Mouse (Mus musculus) brain, embryonic 18.5 days (tissue): ENCODE results near the gene Ttll11.

Experiments
- DNase-seq: peaks from one replicate; pipeline ENCODE4 v3.0.0-alpha.2; 2012; ENCODE audit warnings: low read depth, low spot score

The Ttll11 gene

DNA sequence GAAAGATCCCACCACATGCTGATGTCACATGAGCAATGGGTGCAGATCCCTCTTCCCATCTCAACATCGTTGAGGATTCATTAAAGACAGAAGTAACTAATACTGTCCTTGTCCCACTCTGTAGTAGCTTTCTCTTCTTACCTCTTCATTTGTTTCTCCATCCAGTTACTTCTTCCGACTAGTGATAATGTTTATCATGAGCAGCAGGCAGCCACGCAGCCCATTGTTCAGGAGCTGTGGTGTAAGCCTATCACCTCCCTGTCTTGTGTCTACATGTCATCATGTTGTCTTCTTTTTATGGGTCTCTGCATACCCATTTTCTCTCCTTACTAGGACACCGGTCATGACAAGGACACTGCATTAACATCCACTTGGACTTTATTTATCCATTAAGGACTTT is 150.6 kb downstream of the Ttll11 start:
- DNase-seq, result no peak

DNA sequence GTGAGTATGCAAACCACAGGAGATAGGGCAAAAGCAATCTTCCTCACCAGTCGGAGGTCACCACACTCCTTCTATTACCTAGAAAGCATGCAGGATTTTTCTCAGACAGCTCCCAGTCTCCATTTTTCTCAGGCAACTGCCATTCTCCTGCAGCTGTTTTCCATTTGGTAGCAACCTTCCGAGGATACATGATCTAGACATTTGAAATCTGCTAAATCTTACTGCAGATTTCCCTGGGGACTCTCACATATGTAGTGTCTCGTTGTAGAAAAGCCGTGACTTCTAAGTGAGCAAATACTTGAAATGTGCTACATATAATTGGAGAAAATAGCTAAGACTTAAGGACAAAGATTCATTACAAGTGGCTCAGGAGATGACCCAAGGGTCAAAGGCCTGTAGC is 151.8 kb downstream of the Ttll11 start:
- DNase-seq, result no peak

GRCm38 (mm10) chr2:35825157-35825556 is 154.6 kb downstream of the Ttll11 start:
- no peak for DNase-seq

DNA sequence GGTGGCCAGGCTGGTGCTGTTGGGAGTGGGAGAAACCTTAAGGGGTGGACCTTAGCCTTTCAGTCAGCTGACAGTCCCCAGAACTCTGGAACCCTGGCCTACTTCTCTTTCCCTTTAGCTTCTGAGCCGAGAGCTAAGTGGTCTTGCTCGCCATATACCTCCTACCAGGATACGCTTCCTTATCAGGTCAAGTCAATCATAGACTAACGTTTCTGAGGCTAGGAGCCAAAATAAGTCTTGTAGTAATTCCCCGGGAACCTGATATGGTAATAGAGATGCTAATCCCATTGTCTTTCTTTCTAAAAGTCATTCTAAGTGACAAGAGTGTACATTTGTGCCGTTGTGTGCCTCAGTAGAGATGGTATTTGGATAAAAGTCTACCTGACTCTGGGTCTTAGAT is 156.1 kb downstream of the Ttll11 start:
- DNase-seq, result no peak

GRCm38 (mm10) chr2:35818883-35819282 is 160.8 kb downstream of the Ttll11 start:
- no peak for DNase-seq

- no peak for DNase-seq
These were observed 163.6 kb downstream of the Ttll11 start for GRCm38 (mm10) chr2:35816056-35816661.

- DNase-seq, result no peak
These were observed 167.2 kb downstream of the Ttll11 start for GRCm38 (mm10) chr2:35812561-35812933.

DNA sequence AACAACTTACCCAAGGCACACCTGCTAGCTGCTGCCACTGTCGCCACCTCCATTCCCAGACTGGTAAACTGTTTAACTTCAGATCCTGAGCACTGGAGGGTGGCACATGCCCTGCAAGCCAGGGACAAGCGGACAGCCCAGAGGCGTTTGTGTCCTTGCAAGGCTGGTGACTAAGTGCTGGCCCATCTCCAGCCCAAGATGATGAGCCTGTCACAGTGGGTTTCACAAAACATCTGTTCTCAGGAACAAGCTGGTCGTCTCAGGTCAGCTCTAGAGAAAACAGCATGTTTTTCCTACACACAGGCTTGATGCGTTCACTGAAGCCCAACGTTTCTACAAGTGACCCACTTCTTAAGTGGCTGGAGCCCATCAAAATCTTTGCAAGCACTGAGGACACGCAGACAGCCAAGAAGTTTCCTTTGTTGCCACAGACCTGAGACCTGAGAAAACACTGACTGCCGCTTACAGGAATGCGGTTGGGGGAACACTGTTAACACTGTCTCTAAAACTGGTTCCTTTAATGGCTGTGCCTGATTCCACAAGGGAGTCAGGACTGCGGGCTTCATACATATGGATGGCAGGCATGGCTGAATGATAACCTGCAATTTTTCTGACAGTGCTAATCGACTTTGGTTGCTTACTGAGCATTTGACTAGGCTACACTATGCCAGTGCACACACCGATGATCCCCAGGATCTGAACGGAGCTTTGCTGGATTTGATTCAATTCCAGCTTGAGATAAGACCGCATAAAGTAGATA is 167.7 kb downstream of the Ttll11 start:
- no peak for DNase-seq

DNA sequence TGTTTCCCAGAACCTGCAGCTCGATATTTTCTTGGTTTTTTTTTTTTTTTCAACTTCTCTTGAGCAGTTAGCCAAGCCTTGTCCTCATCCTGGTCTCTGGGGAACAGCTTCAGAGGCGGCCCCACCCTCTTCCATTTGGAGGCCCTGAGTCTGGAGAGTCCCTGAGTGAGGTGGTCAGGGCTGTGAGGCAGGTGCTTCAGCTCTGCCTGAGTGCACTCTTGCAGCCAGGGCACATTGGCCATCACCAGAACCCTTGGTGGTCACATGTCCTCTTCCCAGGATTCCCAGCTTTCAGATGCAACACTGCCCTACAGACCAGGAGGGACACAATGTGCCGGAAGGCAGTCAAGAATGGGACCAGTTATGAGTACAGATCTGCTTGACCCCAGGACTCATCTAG is 169.7 kb downstream of the Ttll11 start:
- no peak for DNase-seq

GRCm38 (mm10) chr2:35809141-35809540 is 170.6 kb downstream of the Ttll11 start:
- DNase-seq, result no peak

DNA sequence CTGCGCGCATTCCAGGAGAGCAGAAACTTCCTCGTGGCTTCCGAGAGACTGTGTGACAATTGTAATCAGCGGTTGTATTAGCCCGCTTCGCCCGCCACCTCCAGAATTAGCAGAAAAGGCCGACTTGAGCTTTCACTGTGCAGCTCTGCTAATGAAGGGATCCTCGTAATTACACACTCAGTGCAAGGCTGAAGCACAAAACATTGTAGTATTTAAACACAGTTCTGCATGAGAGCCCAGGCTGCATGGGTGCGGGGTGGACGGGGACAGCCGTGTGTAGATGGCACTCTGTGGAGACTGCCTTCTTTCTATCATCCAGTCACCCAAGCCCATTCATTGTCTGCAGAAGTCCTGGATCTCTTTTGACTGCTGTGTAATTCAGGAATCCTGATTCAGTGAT is 173.8 kb downstream of the Ttll11 start:
- no peak for DNase-seq

- no peak for DNase-seq
These were observed 176.6 kb downstream of the Ttll11 start for GRCm38 (mm10) chr2:35803095-35803494.

DNA sequence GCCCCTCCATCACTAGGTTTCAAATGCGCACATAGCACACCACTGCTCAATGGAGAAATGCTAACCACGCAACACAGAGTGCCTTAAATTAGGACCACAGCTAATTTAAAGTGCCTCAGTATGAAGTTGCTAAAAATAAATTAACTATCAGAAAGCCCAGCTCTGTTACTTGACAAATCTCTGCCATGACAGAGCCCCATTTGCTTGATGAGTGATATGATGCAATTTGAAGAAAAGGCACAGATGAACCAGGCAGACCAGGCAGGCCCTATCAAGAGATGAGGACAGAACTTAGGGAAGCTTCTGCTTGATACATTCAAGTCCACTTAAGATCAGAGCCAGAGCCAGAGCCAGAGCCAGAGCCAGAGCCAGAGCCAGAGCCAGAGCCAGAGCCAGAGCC is 178.0 kb downstream of the Ttll11 start:
- no peak for DNase-seq

GRCm38 (mm10) chr2:35799073-35799472 is 180.6 kb downstream of the Ttll11 start:
- no peak for DNase-seq

DNA sequence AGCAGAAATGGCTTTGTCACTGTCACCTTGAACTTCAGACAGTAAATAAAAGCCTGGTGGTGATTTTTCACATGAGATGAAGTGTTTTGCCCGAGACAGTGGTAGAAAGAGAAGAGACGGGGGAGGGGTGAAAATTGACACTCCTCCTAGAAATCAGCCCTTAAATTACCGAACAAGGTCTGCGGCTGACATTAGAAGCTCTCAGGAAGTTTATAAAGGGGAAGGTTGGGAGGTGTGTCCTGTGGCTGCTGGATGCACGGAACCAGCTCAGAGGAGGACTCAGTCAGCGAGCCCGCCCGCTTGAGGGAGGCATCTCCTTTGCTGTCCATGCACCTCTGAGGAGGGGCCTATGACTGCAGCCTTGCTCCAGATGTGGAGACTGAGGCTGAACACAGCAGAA is 181.7 kb downstream of the Ttll11 start:
- no peak for DNase-seq

DNA sequence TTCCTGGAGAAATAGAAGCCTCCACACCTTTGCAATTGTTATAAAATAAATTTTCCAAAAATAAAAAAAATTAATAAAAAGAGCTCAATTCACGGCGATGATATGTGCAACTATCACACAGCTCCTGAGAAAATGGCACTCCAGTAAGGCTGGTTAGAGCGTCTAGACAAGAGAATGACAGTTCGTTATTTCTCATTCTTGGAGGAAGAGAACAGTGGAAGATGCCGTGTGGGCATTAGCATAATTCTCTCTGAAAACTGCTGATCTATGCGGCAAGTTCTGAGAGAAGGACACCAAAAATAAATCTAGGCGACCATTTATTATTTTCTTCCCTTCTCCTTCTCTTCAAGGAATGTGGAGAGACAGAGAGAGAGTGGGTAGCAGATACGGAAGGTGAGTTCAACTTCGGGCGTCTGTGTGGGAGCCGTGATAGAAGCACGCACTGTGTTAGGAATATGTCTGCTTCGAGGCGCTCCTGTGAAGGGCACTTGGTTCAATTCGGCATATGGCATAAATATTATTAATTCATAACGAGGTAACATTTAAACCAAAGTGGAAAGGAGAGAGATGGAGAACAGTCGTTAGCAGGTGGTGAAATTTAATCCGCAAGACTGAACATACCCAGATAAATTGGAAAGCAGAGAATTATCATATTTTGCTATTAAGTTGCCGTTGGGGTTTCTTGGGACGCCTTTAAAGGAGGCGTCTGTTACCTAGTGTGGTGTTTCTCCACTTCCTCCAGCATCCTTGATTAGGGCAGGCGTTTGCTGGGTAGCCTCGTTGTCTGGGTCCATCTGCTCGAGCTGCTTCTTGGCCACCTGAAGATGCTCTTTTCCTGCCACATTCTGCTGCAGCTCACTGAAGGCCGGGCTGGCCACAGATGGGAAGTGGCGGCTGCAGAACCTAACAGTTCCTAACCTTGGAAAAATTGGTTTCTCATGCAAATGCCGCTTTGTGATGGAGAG is 190.1 kb downstream of the Ttll11 start:
- no peak for DNase-seq

DNA sequence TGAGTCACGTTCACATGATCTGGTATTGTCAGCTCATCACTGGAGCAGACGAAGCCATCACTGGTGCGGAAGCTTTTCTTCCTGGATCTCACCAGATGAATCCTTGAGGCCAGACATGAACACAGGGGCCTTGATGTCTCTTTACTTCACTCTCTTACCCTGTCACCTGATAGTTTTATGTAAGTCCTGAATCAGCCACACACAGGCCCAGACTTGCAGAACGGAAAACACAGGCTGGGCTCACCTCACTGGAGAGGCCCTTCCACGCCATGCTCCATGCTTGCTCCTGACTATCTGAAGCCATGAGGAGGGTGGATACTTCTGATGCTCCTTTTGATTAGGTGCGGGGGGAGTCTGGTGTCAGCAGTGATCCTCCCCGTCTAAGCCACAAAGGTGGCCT is 193.8 kb downstream of the Ttll11 start:
- DNase-seq, result no peak

- DNase-seq, result no peak
These were observed 196.3 kb downstream of the Ttll11 start for GRCm38 (mm10) chr2:35783368-35783767.

DNA sequence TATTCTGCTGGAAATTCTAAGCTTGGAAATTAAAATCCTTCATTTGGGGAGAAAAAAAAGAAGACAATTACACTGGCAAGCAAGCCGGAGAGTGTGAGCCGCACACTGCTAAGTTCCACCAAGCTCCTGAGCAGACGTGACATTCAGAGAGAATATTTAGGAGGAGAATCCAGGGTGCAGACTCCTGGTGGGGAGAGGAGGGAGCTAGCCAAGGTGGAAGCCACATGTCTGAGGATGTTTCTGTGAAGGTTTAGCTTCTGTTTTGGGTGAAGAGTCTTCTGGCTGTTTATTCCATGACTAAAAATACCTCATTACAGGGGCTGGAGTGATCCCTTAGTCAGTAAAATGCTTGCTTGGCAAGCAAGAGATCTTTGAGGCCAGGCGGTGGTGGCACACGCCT is 200.4 kb downstream of the Ttll11 start:
- DNase-seq, result no peak

GRCm38 (mm10) chr2:35776935-35777334 is 202.8 kb downstream of the Ttll11 start:
- DNase-seq, result no peak

GRCm38 (mm10) chr2:35775651-35776055 is 204.1 kb downstream of the Ttll11 start:
- DNase-seq, result no peak

- no peak for DNase-seq
These were observed 209.2 kb downstream of the Ttll11 start for GRCm38 (mm10) chr2:35770541-35770940.
